In the genomic region with DNA sequence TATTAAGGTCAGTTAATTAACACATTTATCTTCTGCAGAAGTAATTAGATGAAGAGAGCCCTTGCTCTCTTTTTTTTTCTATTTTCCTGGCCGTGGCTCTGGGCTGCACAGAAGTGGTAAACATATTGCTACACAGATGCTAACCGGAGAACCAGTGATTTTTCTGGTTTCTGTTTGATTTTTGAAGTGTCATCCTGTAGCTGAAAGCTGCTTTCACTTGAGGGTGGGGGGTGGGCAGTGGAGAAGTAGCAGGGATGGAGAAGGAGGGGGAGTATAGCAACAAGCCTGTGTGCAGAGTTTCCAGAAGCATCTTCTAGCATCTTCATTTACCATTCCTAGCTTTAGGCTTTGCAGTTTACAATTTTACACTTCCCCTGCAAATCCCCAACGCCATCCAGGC, we compare ENCODE assay signal across 13 mouse cellular contexts.
DNase-seq lines count a peak whose midpoint lies in the region; ATAC-seq lines count a peak whose summit lies in the region.
"Had no signal": no experiment of that assay in that cellular context is flagged by ENCODE, and none has a peak within 500 bp of the region (broad histone marks: within the 10 kb centered on the region; RNA-seq: fewer than 3 reads in every experiment).

No protein-coding gene starts in this region.

- no peaks in the 10 kb centered on the region for H3K9me3 ChIP-seq in forebrain, embryonic 13.5 days (replicated peaks)
- H3K9me3 ChIP-seq in forebrain, embryonic 11.5 days (ENCODE audit: control insufficient read depth, low read length) = no peaks in the 10 kb centered on the region
- H3K9me3 ChIP-seq in hindbrain, embryonic 16.5 days (ENCODE audit: control insufficient read depth, low read length) = no peaks in the 10 kb centered on the region
- H3K9me3 ChIP-seq in midbrain, embryonic 16.5 days (replicated peaks; ENCODE audit: control insufficient read depth, low read length, poor library complexity, severe bottlenecking) = no peaks in the 10 kb centered on the region

- no peaks in the 10 kb centered on the region for H3K4me1 ChIP-seq in forebrain, embryonic 13.5 days
- H3K4me1 ChIP-seq in forebrain, embryonic 11.5 days (replicated peaks; ENCODE audit: control insufficient read depth, insufficient read depth, low read length) = no peaks in the 10 kb centered on the region
- no peaks in the 10 kb centered on the region for H3K4me1 ChIP-seq in hindbrain, embryonic 16.5 days (ENCODE audit: control insufficient read depth, insufficient read depth, low read depth, low read length)
- H3K4me1 ChIP-seq in midbrain, embryonic 16.5 days (ENCODE audit: control insufficient read depth, insufficient read depth, low read length) = peaks cover 3% of the 10 kb centered on the region; the same call in 1 of the 2 replicates

- H3K4me3 ChIP-seq in forebrain, embryonic 13.5 days = no peak overlapping the region
- no peak overlapping the region for H3K4me3 ChIP-seq in forebrain, embryonic 11.5 days (ENCODE audit: low read depth, low read length)
- H3K4me3 ChIP-seq in hindbrain, embryonic 16.5 days (ENCODE audit: low read length) = no peak overlapping the region
- no peak overlapping the region for H3K4me3 ChIP-seq in midbrain, embryonic 16.5 days (ENCODE audit: low read depth, low read length)

- intact Hi-C loops in left cerebral cortex, postnatal 14 days (cut with DNase I) = loop anchor here (10.0 kb wide), 1 partner anchor 538 kb away; the partner anchor contains the start of gene Gpr85
- intact Hi-C loops in left cerebral cortex, postnatal 36 days (cut with DNase I) = loop anchor here (10.0 kb wide), 2 partner anchors 308 to 378 kb away; partner anchors contain the start of genes Bmt2 and Tmem168

- H3K4me2 ChIP-seq in forebrain, embryonic 13.5 days = no peak overlapping the region
- H3K4me2 ChIP-seq in forebrain, embryonic 11.5 days (ENCODE audit: low read depth, low read length, severe bottlenecking) = no peak overlapping the region
- no peak overlapping the region for H3K4me2 ChIP-seq in hindbrain, embryonic 16.5 days (ENCODE audit: low read length)
- H3K4me2 ChIP-seq in midbrain, embryonic 16.5 days (ENCODE audit: low read length) = no peak overlapping the region

- H3K27me3 ChIP-seq in forebrain, embryonic 13.5 days = no peaks in the 10 kb centered on the region
- H3K27me3 ChIP-seq in forebrain, embryonic 11.5 days (ENCODE audit: control insufficient read depth, insufficient read depth, low read length) = no peaks in the 10 kb centered on the region
- no peaks in the 10 kb centered on the region for H3K27me3 ChIP-seq in hindbrain, embryonic 16.5 days (replicated peaks; ENCODE audit: control insufficient read depth, insufficient read depth, low read length)
- H3K27me3 ChIP-seq in midbrain, embryonic 16.5 days (ENCODE audit: control insufficient read depth, insufficient read depth, low read depth, low read length) = no peaks in the 10 kb centered on the region
- H3K27me3 ChIP-seq: Patski had no signal

- no peak overlapping the region for H3K9ac ChIP-seq in forebrain, embryonic 13.5 days
- no peak overlapping the region for H3K9ac ChIP-seq in forebrain, embryonic 11.5 days (ENCODE audit: low read length)
- no peak overlapping the region for H3K9ac ChIP-seq in hindbrain, embryonic 16.5 days (ENCODE audit: low read depth, low read length)
- no peak overlapping the region for H3K9ac ChIP-seq in midbrain, embryonic 16.5 days (ENCODE audit: low read depth, low read length)
- H3K9ac ChIP-seq: liver, postnatal 0 days had no signal

- H3K36me3 ChIP-seq in forebrain, embryonic 13.5 days (ENCODE audit: poor library complexity, severe bottlenecking) = no peaks in the 10 kb centered on the region
- no peaks in the 10 kb centered on the region for H3K36me3 ChIP-seq in forebrain, embryonic 11.5 days (ENCODE audit: control insufficient read depth, insufficient read depth, low read length)
- no peaks in the 10 kb centered on the region for H3K36me3 ChIP-seq in hindbrain, embryonic 16.5 days (ENCODE audit: control insufficient read depth, insufficient read depth, low read length)
- H3K36me3 ChIP-seq in midbrain, embryonic 16.5 days (ENCODE audit: control insufficient read depth, insufficient read depth, low read length) = no peaks in the 10 kb centered on the region

- H3K27ac ChIP-seq in forebrain, embryonic 13.5 days = no peak overlapping the region
- no peak overlapping the region for H3K27ac ChIP-seq in forebrain, embryonic 11.5 days (ENCODE audit: low read depth, low read length)
- H3K27ac ChIP-seq in hindbrain, embryonic 16.5 days (ENCODE audit: low read depth, low read length) = no peak overlapping the region
- H3K27ac ChIP-seq in midbrain, embryonic 16.5 days (ENCODE audit: low read length) = peak overlapping the region; percentile 58

- ATAC-seq in forebrain, embryonic 13.5 days = peak; percentile 63
- ATAC-seq in forebrain, embryonic 11.5 days (replicated peaks; ENCODE audit: low FRiP score) = no peak
- peak; percentile 55 for ATAC-seq in hindbrain, embryonic 16.5 days
- ATAC-seq in midbrain, embryonic 16.5 days = peak; percentile 66; the same call in 1 of the 2 replicates
- ATAC-seq: intestine, embryonic 16.5 days; liver, postnatal 0 days; Patski had no signal

- DNase-seq in forebrain, embryonic 11.5 days (ENCODE audit: low spot score) = no peak
- peak; percentile 37 to 79 for DNase-seq in left cerebral cortex, postnatal 14 days (ENCODE audit: low spot score in 2 of 2)
- DNase-seq in left cerebral cortex, postnatal 36 days (ENCODE audit: low spot score in 2 of 2) = no peak
- no peak for DNase-seq in kidney, adult 18-20 months
- no peak for DNase-seq in kidney, postnatal 36 days
- DNase-seq: cerebellum, adult 11-12 months; heart, postnatal 10 days; liver, postnatal 0 days had no signal

- WGBS in forebrain, embryonic 13.5 days = 77% methylated on average over 3 of the region's 3 CpGs
- 79% methylated on average over 3 of the region's 3 CpGs for WGBS in forebrain, embryonic 11.5 days
- 59% methylated on average over 3 of the region's 3 CpGs for WGBS in hindbrain, embryonic 16.5 days
- 59% methylated on average over 3 of the region's 3 CpGs for WGBS in midbrain, embryonic 16.5 days

Comparison
In these comparisons a context has a peak if more than half of its experiments do, and no peak if none do; other contexts are left out.
1. DNase-seq: peak in left cerebral cortex, postnatal 14 days (2 of 2); none in forebrain, embryonic 11.5 days (single experiment), left cerebral cortex, postnatal 36 days (0 of 2), kidney, adult 18-20 months (single experiment) and kidney, postnatal 36 days (0 of 2).